Mouse (Mus musculus): Measurements from ENCODE around the gene Mab21l1. TPM values are rescaled to one million over a fixed set of nuclear protein-coding genes. Genes with fewer than 3 reads are reported as not detected.

Mab21l1 gene
- polyA plus RNA-seq (2012; rRNA removed) = not detected in 2 replicates

GRCm38 (mm10) chr3:55782056-55782687 lies at the start of gene Mab21l1:
Gene Mab21l1, plus strand, starts transcription at chr3:55782510.

All from liver, embryonic 18 days (tissue).